Mouse (Mus musculus): ENCODE measurements around the gene Lama1. TPM values are rescaled to one million over a fixed set of nuclear protein-coding genes. Genes with fewer than 3 reads are reported as not detected.

The Lama1 gene
- not detected for polyA plus RNA-seq (2017; shearing (Covaris generic))

DNA sequence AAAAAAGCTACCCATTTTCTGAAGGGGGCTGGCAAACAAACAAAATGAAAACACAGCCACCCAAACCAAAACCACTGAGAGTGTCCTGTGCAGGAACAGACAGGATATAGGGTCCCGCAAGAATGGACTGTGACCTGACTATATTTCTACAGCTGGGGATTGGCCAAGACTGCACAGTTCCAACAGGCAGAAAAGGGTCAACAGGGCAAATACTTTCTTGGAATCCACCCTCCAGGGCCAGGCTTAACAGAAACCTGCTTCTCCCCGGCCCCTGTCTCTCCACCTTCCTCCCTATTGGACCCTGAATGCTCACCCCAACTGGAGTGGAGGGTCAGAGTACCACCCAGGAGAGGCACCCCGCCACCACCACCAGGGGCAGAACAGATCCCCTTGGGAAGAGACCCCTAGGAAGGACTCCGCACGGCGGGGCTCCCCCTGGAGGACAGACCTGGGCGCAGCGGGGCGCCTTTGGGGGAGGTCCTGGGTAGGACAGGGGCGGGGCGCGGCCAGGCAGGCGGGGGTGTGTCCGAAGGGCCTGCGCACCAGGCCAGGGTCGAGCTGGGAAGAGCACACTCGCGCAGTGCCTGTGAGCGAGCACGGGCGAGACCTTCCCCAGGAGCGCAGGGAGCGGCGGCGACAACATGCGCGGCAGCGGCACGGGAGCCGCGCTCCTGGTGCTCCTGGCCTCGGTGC lies at the start of gene Lama1:
TSS of gene Lama1 (plus strand) at position 566 of the 693 bp plus-strand sequence.

Other genes starting within 250 kb of the Lama1 start
- gene Lrrc30, start 64.5 kb upstream of the Lama1 start, polyA plus RNA-seq (2017; shearing (Covaris generic)) = not detected

All from CD4-positive, CD25-positive, alpha-beta regulatory T cell, adult 9 weeks (primary cell).